Mouse (Mus musculus) brain, embryonic 18.5 days (tissue): ENCODE measurements around the gene Unc5c.

Experiments
- DNase-seq: peaks from one replicate; pipeline ENCODE4 v3.0.0-alpha.2; 2012; ENCODE audit warnings: low read depth, low spot score

The Unc5c gene

GRCm38 (mm10) chr3:141711601-141712000, 246.6 kb downstream of the Unc5c start:
- DNase-seq = no peak

DNA sequence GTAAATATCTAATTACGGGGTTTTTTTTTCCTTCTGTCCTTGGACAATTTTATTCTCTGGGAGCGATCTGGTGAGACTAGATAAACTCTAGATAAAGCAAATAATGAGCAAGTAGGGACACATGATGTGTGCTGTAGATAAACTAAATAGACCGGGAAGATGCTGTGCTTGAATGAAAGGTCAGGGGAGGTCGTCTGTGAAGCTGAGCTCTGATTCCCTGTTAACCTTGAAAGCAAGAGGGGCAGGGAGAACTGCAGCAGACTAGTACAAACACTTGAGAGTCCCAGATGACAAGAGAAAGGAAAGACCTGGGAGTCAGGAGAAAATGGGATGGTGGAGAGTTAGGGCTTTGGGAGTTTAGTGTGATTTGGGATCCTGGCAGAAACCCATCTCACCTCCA, 251.4 kb downstream of the Unc5c start:
- DNase-seq = no peak

- no peak for DNase-seq
Measured at GRCm38 (mm10) chr3:141719050-141719449, 254.0 kb downstream of the Unc5c start.

GRCm38 (mm10) chr3:141724499-141724898, 259.5 kb downstream of the Unc5c start:
- DNase-seq = no peak

- no peak for DNase-seq
Measured at GRCm38 (mm10) chr3:141725432-141725831, 260.4 kb downstream of the Unc5c start.

DNA sequence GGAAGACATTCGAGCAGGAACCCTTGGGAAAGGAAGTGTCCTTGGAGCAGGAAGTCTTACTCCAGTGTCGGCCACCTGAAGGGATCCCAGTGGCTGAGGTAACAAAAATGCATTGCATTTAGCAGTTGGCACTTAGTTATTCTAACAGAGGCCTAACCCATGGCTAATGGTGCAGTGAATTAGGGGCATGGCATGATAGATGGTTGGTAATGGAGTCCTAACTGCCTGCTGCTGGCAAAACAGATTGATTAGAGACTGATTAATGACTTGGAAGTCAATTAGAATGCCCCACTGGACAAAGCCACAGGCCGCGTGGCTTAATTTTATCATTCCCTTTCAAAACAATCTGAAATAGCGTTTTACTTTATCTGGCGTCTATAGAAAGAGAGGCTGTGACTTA, 268.8 kb downstream of the Unc5c start:
- no peak for DNase-seq

- DNase-seq = no peak
Measured at GRCm38 (mm10) chr3:141735285-141735684, 270.3 kb downstream of the Unc5c start.

GRCm38 (mm10) chr3:141745322-141745721, 280.3 kb downstream of the Unc5c start:
- DNase-seq = no peak

- DNase-seq = no peak
Measured at GRCm38 (mm10) chr3:141748694-141749381, 283.8 kb downstream of the Unc5c start.

DNA sequence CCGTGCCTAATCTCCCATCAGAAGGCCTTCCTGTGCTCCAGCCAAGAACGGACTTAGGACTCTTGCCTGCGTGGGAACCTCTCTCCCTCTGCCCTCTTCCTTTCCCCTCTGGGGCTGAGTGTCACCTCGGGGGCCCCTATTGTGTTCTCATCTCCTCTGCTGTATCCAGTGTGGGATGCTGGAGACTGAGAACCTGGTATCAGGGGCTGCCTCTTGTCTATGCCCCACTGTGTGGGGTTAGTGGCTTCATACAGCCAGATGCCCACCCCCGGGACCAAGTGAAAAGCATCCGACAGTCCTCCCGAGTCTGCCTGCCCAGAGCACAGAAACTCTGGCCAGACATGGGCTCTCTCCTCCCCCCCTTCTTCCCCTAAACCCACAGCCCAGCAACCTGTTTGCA, 287.2 kb downstream of the Unc5c start:
- no peak for DNase-seq

- DNase-seq = no peak
Measured at GRCm38 (mm10) chr3:141757259-141757658, 292.2 kb downstream of the Unc5c start.

DNA sequence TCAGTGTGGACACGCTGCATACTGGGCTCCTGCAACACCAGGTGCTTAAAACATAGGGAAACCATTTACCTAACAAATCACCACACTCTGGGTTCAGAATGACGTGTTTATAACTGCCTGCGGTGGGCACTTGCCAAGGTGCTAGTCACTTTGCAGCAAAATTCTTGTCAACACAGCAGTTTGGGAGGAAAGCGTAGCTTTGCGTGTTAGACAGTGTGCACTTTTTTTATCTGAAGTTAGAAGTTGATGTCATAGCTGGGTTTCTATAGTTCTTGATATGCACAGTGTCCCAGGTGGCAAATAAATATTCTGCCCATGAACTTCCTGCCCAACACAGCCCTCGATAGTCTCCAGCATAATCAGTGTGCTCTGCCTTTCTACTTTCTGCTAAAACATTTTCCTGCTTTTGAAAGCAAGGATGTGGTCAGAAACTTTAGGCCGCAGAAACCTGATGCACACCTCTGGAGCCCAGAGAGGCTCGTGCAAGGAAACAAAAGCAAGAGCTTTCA, 313.4 kb downstream of the Unc5c start:
- DNase-seq = no peak

DNA sequence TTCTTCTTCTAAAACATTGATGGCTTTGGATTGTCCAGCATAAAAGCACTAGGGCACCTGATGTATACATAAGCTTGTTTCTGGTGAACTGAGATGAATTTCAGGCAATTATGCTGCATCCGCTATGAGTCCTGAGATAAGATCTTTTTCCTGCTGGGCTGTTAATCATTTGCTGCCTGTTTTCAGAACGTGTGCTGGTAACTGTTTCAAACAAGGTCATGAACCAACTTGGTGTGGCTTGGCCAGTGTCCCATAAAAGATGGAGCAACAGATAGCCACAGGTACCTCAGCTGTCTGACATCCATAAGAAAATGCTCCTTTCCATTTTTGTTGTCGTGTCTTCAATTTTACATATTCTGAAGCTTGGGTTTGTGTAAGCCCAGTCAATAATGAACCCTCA, 314.2 kb downstream of the Unc5c start:
- no peak for DNase-seq

DNA sequence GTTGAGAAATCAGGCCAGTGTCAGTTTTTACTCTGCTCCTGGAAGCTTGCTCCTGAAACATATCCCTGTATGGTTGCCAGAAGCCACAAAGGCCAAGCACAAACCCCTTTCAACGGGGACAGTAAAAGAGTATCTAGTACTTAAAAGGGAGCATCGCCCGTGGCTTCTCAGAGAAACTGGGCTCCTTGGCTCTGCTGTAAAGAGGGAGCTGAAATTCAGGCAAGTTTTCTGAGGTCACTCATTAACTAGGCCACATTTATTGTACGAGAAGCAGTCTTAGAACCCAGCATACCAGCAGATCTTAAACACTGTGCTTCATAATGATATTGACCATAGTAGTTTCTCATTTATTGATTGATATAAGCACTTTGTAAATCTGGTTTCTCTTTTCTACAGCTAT, 317.5 kb downstream of the Unc5c start:
- no peak for DNase-seq

DNA sequence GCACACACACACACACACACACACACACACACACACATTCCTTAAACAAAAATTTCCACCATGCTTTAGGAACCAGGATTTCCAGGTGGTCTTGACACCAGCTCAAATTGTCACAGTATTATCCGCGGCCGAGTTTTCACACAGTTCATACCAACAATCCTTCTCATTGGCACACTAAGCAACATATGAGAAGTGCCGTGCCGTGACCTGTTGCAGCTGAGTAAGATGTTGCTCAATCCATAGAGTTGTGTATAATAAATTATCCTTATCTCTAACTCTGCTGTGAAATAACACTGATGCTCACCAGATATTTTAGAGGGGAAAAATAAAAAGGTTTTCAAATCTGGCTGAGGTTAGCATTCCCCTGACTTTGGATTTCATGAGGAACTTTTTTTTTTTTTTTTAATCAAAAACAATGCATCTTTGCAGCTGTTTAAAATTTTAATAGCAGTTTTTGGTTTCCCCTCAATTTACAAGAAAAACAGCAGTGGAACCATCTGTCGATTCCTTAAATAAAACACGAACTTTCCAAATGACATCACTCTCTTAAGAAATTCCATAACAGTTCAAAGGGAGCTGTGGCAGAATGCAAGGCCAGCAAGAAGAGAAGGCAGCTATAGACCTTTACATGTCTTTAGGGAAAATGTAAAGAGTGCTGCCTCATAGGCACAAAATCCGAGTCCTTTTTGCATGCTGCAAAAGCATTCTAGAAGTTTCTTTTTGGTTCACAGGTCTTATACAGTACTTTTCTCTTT, 326.2 kb downstream of the Unc5c start:
- DNase-seq = no peak

GRCm38 (mm10) chr3:141792106-141792505, 327.1 kb downstream of the Unc5c start:
- no peak for DNase-seq

- no peak for DNase-seq
Measured at GRCm38 (mm10) chr3:141793755-141794154, 328.7 kb downstream of the Unc5c start.

DNA sequence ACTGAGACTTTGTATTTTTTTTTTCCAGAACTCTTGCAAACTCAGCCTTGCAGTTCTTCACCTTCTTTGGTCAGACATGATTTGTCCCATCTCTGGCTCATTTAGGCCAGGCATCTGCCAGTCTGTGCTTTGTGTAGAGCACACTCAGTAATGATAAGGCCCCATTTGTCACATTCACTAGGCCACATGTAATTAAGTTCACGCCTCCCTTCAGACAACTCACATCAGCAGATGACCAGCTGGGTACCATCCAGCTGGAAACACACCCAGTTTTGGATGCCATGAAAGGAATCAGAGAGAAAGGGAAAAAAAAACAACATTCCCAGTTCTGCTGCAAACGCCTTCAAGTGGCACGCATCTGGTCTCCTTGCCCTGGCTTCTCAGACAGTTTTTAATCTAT, 329.4 kb downstream of the Unc5c start:
- DNase-seq = no peak

GRCm38 (mm10) chr3:141797372-141797771, 332.4 kb downstream of the Unc5c start:
- no peak for DNase-seq

GRCm38 (mm10) chr3:141797789-141798188, 332.8 kb downstream of the Unc5c start:
- DNase-seq = no peak

DNA sequence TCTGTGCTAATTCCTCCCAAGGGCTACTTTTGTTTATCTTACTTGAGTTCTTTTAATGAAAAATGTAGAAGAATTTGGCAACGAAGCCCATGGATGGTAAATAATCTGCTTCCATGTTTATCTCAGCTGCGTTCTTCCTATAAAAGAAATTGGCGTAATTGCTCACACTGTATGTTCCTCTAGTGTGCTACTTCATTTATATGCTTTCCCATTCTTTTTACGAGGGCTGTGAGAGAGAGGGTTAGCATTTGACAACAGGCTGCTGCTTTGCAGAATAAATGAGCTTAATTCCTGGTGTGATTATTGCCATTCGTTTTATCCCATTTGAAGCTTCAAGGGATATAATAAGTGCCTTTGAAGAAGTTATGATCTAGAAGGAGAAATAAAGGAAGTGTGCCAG, 339.1 kb downstream of the Unc5c start:
- DNase-seq = no peak

DNA sequence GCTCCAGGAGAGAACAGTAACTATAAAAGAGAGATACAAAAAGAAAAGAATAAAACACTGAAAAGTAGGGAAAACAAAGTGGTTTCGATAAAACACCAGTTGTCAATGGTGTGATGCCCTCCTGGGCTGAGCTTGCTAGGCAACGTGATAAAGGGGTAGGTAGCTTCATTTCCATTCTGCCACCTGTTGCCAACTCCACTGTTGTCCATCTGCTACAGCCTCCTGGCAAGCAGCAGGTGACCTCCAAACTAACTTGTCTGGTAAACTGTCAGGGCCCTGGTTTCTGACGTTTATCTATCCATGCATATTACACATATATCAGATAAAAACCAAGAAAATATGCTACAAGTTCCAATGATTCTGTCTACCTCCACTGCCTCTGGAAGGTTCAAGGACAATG, 344.6 kb downstream of the Unc5c start:
- DNase-seq = no peak

- no peak for DNase-seq
Measured at GRCm38 (mm10) chr3:141810944-141811343, 345.9 kb downstream of the Unc5c start.
